Mouse (Mus musculus) adrenal gland, adult 8-10 months (tissue): ENCODE data around the gene Rnf114. TPM values are rescaled to one million over a fixed set of nuclear protein-coding genes. Genes with fewer than 3 reads are reported as not detected.

Experiments used
- total RNA-seq, 4 experiments: library from RNA; stranded (reverse); gene quantifications; 2 replicates each; pipeline ENCODE4 v1.2.4; 2022

The Rnf114 gene
- total RNA-seq, 4 experiments from 2014 or later, result 74.5 to 110 (median 100) TPM

Other genes starting within 250 kb of the Rnf114 start
- gene B4galt5, start 143.5 kb upstream of the Rnf114 start, total RNA-seq, result 100 to 1,000 TPM in 2 of 4 experiments, 10 to 100 TPM in 2; 85.7 to 181 (median 114) TPM
- 10 to 100 TPM; 39.8 to 87.3 (median 53.6) TPM for gene Slc9a8, start 70.9 kb upstream of the Rnf114 start, total RNA-seq
- 10 to 100 TPM; 34.8 to 49.8 (median 38.9) TPM for gene Spata2, start 242 bp downstream of the Rnf114 start, total RNA-seq
- gene Snai1, start 45.5 kb downstream of the Rnf114 start, total RNA-seq, result 1 to 10 TPM; 6.5 to 9.1 (median 7.6) TPM
- 100 to 1,000 TPM; 175 to 197 (median 191) TPM for gene Ube2v1, start 139.4 kb downstream of the Rnf114 start, total RNA-seq
- gene Gm20431, start 168.9 kb downstream of the Rnf114 start, total RNA-seq, result 10 to 100 TPM; 19.9 to 23.9 (median 22.1) TPM
- 100 to 1,000 TPM in 3 of 4 experiments, 10 to 100 TPM in 1; 91.8 to 623 (median 239) TPM for gene Cebpb, start 196.3 kb downstream of the Rnf114 start, total RNA-seq
- gene Tmem189, start 197.2 kb downstream of the Rnf114 start, total RNA-seq, result 10 to 100 TPM; 25.5 to 32.1 (median 28.5) TPM